Mouse (Mus musculus): ENCODE results near the gene Slc8b1. TPM values are rescaled to one million over a fixed set of nuclear protein-coding genes. Genes with fewer than 3 reads are reported as not detected.

Slc8b1 gene
- polyA plus RNA-seq, 1 experiment from 2014 or later, result 13.4 TPM

GRCm38 (mm10) chr5:120506490-120506889 lies 4.5 kb upstream of the Slc8b1 start:
- ATAC-seq, result no peak
- DNase-seq (ENCODE audit: low read depth, low spot score), result no peak
- H3K27me3 ChIP-seq, result no peaks in the 10 kb centered on the region
- ChIA-PET POLR2A (no interaction called here), CTCF (interaction anchor here (1.1 to 4.6 kb wide), 2 partner anchors 27 to 99 kb away, joined by 3 to 21 read pairs; no protein-coding TSS in a partner anchor)
- TF ChIP-seq CTCF (IDR thresholded peaks at IDR 0.05), result no peak
- in situ Hi-C loops (cut with MboI; ENCODE audit: low pct_unique_long_range_greater_than_20kb), result loop anchor here (25.0 kb wide), 1 partner anchor 681 kb away; the partner anchor contains the start of gene Ptpn11

GRCm38 (mm10) chr5:120507311-120507710 lies 3.7 kb upstream of the Slc8b1 start:
- ChIA-PET POLR2A (no interaction called here), CTCF (interaction anchor here (4.6 kb wide), 1 partner anchor 98 kb away, joined by 21 read pairs; no protein-coding TSS in a partner anchor)
- ATAC-seq (no peak), DNase-seq (ENCODE audit: low read depth, low spot score) (no peak)
- no peaks in the 10 kb centered on the region for H3K27me3 ChIP-seq
- TF ChIP-seq CTCF (IDR thresholded peaks at IDR 0.05), result no peak
- in situ Hi-C loops (cut with MboI; ENCODE audit: low pct_unique_long_range_greater_than_20kb), result loop anchor here (25.0 kb wide), 1 partner anchor 680 kb away; the partner anchor contains the start of gene Ptpn11

- POLR2A ChIA-PET, result interaction anchor here (0.6 to 1.5 kb wide), 7 partner anchors 8 to 98 kb away, joined by 3 to 9 read pairs (median 3); partner anchors contain the start of gene Plbd2
- no peak for TF ChIP-seq CTCF (IDR thresholded peaks at IDR 0.05)
- no peaks in the 10 kb centered on the region for H3K27me3 ChIP-seq
- DNase-seq (ENCODE audit: low read depth, low spot score) (no peak), ATAC-seq (no peak)
- in situ Hi-C loops (cut with MboI; ENCODE audit: low pct_unique_long_range_greater_than_20kb), result loop anchor here (25.0 kb wide), 1 partner anchor 676 kb away; the partner anchor contains the start of gene Ptpn11
- CTCF ChIA-PET, result interaction anchor here (0.8 to 3.6 kb wide), 4 partner anchors 11 to 94 kb away, joined by 3 to 22 read pairs (median 10); no protein-coding TSS in a partner anchor
These were observed 764 bp downstream of the Slc8b1 start for GRCm38 (mm10) chr5:120511643-120512220.

DNA sequence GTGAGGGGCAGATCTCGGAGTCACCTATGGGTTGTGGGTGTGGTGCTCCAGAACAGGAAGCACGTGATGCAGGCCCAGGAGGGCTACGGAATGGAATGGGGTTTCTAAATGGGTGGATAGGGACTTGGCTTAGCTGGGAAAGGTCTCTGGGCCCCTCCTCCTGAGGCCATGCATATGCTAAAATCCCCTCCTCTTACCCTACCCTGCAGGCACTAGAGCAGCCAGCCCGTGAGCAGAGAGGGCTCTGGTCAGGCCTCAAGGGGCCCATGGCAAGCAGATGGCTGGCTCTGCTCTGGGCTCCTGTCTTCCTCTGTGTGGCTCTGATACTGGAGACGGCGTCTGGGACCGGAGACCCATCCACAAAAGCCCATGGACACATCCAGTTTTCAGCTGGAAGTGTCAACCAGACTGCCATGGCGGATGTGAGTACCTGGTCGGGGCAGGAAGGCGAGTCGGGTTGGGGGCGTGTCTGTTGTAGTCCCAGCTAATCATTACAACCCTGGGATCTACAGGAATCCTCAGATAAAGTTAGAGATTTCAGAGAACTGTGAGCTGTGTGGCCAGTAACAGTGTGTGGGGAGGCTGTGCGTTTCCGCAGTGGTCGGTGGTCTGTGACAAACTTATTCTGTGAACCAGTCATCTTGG lies 2.1 kb downstream of the Slc8b1 start:
- POLR2A ChIA-PET, result interaction anchor here (0.6 kb wide), 2 partner anchors 12 to 1775 kb away, joined by 3 read pairs; no protein-coding TSS in a partner anchor
- no peak for TF ChIP-seq CTCF (IDR thresholded peaks at IDR 0.05)
- CTCF ChIA-PET, result interaction anchor here (1.2 to 3.6 kb wide), 3 partner anchors 77 to 92 kb away, joined by 5 to 16 read pairs (median 7); no protein-coding TSS in a partner anchor
- DNase-seq (ENCODE audit: low read depth, low spot score) (no peak), ATAC-seq (no peak)
- no peaks in the 10 kb centered on the region for H3K27me3 ChIP-seq
- in situ Hi-C loops (cut with MboI; ENCODE audit: low pct_unique_long_range_greater_than_20kb), result loop anchor here (25.0 kb wide), 1 partner anchor 674 kb away; the partner anchor contains the start of gene Ptpn11

DNA sequence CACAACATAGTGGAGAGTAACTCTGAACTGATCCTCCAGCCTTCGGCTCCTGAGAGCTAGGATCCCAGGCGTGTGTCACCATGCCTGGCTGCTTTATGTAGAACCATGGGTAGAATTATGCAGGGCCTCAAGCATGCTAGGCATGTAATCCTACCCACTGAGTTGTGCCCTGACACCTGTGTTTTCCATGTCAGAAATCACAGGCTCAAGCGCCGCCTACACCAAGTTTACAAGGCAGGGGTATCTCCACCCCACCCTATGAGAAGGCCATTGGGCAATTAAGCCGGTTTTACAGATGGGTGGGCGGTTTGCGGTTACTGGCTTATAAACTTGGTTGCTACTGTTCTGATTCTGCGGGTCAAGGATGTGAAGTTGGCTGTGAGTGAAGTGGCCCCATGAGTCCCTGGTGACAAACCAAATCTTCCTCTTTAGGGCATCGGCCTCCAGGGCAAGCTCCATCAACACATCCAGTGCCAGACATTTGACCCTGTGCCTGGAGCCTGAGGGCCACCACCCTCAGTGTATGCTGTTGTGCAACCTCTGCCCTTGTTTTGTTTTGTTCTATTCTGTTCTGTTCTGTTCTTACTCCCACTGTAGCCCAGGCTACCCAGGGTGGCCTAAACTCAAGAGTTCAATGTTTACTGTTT lies 3.2 kb downstream of the Slc8b1 start:
- in situ Hi-C loops (cut with MboI; ENCODE audit: low pct_unique_long_range_greater_than_20kb), result loop anchor here (25.0 kb wide), 1 partner anchor 673 kb away; the partner anchor contains the start of gene Ptpn11
- TF ChIP-seq CTCF (IDR thresholded peaks at IDR 0.05), result no peak
- DNase-seq (ENCODE audit: low read depth, low spot score), result no peak
- peak; percentile 41 for ATAC-seq
- ChIA-PET CTCF (interaction anchor here (0.8 to 1.6 kb wide), 5 partner anchors 19 to 91 kb away, joined by 3 to 7 read pairs (median 3); no protein-coding TSS in a partner anchor), POLR2A (interaction anchor here (0.6 to 0.8 kb wide), 2 partner anchors 49 to 67 kb away, joined by 3 read pairs; no protein-coding TSS in a partner anchor)
- H3K27me3 ChIP-seq, result no peaks in the 10 kb centered on the region

- DNase-seq (ENCODE audit: low read depth, low spot score) (no peak), ATAC-seq (no peak)
- CTCF ChIA-PET, result interaction anchor here (0.8 to 1.6 kb wide), 6 partner anchors 18 to 77 kb away, joined by 3 to 4 read pairs (median 3); no protein-coding TSS in a partner anchor
- no peaks in the 10 kb centered on the region for H3K27me3 ChIP-seq
- in situ Hi-C loops (cut with MboI; ENCODE audit: low pct_unique_long_range_greater_than_20kb), result loop anchor here (5.0 to 25.0 kb wide), 2 partner anchors 73 to 673 kb away; partner anchors contain the start of genes Iqcd, Ptpn11 and Tpcn1
- POLR2A ChIA-PET, result interaction anchor here (0.6 to 0.8 kb wide), 2 partner anchors 49 to 66 kb away, joined by 3 read pairs; no protein-coding TSS in a partner anchor
- TF ChIP-seq CTCF (IDR thresholded peaks at IDR 0.05), result no peak
These were observed 3.8 kb downstream of the Slc8b1 start for GRCm38 (mm10) chr5:120514754-120515153.

GRCm38 (mm10) chr5:120515451-120515850 lies 4.5 kb downstream of the Slc8b1 start:
- TF ChIP-seq CTCF (IDR thresholded peaks at IDR 0.05), result no peak
- ChIA-PET CTCF (interaction anchor here (0.8 to 2.7 kb wide), 7 partner anchors 18 to 90 kb away, joined by 3 to 10 read pairs (median 3); no protein-coding TSS in a partner anchor), POLR2A (no interaction called here)
- ATAC-seq (no peak), DNase-seq (ENCODE audit: low read depth, low spot score) (no peak)
- no peaks in the 10 kb centered on the region for H3K27me3 ChIP-seq
- in situ Hi-C loops (cut with MboI; ENCODE audit: low pct_unique_long_range_greater_than_20kb), result loop anchor here (5.0 to 25.0 kb wide), 2 partner anchors 72 to 672 kb away; partner anchors contain the start of genes Iqcd, Ptpn11 and Tpcn1

DNA sequence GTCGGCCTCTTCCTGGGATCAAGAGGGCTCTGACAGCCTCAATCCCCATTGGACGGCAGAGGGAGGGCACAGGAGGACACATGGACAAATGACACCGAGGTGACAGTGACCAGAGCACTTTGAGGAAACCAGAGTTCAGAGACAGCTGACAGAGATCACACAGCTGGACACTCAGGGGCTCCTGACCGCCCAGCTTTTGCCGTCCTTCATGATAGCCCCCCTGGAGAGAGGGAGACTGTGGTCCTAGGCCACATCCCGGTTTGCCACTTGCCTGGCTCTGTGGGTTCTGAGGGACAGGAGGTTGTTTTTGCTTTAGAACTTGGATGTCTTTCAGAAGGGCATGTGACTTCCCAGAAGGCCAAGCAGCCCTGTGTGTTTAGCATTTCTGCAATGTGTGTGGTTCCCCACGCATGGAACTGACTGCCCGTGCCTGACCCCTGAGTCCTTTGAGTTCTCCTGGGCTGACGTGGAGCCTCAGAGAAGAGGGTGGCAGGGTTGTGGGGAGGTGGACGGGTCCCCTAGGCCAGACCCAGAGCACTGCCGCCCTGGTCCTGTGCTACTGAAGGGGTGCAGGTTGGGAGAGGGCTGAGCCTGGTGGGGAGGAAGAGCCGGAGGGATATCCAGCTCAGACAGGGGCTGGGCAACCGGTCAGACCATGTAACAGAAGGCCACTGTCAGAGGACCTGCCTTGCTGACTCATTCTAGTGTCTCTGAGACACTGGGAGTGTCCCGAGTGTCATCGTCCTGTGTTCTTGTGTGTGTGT lies 5.4 kb downstream of the Slc8b1 start:
- CTCF ChIA-PET, result interaction anchor here (0.8 to 2.7 kb wide), 5 partner anchors 39 to 90 kb away, joined by 3 to 10 read pairs (median 3); no protein-coding TSS in a partner anchor
- in situ Hi-C loops (cut with MboI; ENCODE audit: low pct_unique_long_range_greater_than_20kb), result loop anchor here (5.0 to 25.0 kb wide), 2 partner anchors 71 to 671 kb away; partner anchors contain the start of genes Iqcd, Ptpn11 and Tpcn1
- no peak for ATAC-seq

GRCm38 (mm10) chr5:120517552-120517951 lies 6.6 kb downstream of the Slc8b1 start:
- no peaks in the 10 kb centered on the region for H3K27me3 ChIP-seq
- ChIA-PET CTCF (interaction anchor here (1.0 to 2.7 kb wide), 2 partner anchors 88 to 101 kb away, joined by 4 to 10 read pairs; no protein-coding TSS in a partner anchor), POLR2A (interaction anchor here (0.8 to 0.9 kb wide), 2 partner anchors 14 to 18 kb away, joined by 3 to 4 read pairs; no protein-coding TSS in a partner anchor)
- no peak for TF ChIP-seq CTCF (IDR thresholded peaks at IDR 0.05)
- in situ Hi-C loops (cut with MboI; ENCODE audit: low pct_unique_long_range_greater_than_20kb), result loop anchor here (5.0 to 25.0 kb wide), 2 partner anchors 70 to 670 kb away; partner anchors contain the start of genes Iqcd, Ptpn11 and Tpcn1
- no peak for DNase-seq (ENCODE audit: low read depth, low spot score)
- peak; percentile 42 for ATAC-seq

More for the DNA sequence above, 5.4 kb downstream of the Slc8b1 start:
- TF ChIP-seq CTCF (IDR thresholded peaks at IDR 0.05), result no peak
- no peak for DNase-seq (ENCODE audit: low read depth, low spot score)
- no peaks in the 10 kb centered on the region for H3K27me3 ChIP-seq
- POLR2A ChIA-PET, result interaction anchor here (0.8 kb wide), 1 partner anchor 20 kb away, joined by 3 read pairs; no protein-coding TSS in a partner anchor
